ENCODE assay signal across 1 mouse cellular context in genomic region chr11:100850038-100850777, GRCm38 (mm10).
TF ChIP-seq lines count a peak whose summit lies in the region.

Stat5b (minus strand) TSS chr11:100850724.

TF ChIP-seq in CH12.LX, 34 proteins besides CTCF, POLR2A, EP300 and RAD21 (continued from another document):
- TF ChIP-seq GABPA (IDR thresholded peaks at IDR 0.05; ENCODE audit: insufficient replicate concordance, low read depth, low read length) (no peak), ZC3H11A (IDR thresholded peaks at IDR 0.05; ENCODE audit: low read depth, low read length) (no peak)
